Mouse (Mus musculus) olfactory bulb, adult 2 months (tissue): ENCODE results near the gene Rbfox3.

Experiments used
- CTCF ChIP-seq: fragments of 200-500 bp; IDR thresholded peaks from 2 replicates; pipeline ENCODE4 v1.5.1; 2012; ENCODE audit warnings: low read depth, mild to moderate bottlenecking, low read length, moderate library complexity; ENCODE audit not compliant: insufficient read depth
- POLR2A ChIP-seq: fragments of 200-500 bp; IDR thresholded peaks from 2 replicates; pipeline ENCODE4 v1.6.1; 2012; ENCODE audit warnings: mild to moderate bottlenecking, low read depth, low read length, moderate library complexity; ENCODE audit not compliant: insufficient read depth

GRCm38 (mm10) chr11:118782677-118783076, 128.7 kb downstream of the Rbfox3 start:
- TF ChIP-seq CTCF (no peak), POLR2A (no peak)
